11 mouse cellular contexts compared by ENCODE assay signal in genomic region chr3:60411746-60412145, GRCm38 (mm10).
"Had no signal": no experiment of that assay in that cellular context is flagged by ENCODE, and none has a peak within 500 bp of the region (broad histone marks: within the 10 kb centered on the region; RNA-seq: fewer than 3 reads in every experiment).

No protein-coding gene starts in this region.

- ATAC-seq: intestine, embryonic 16.5 days; liver, embryonic 12.5 days; midbrain, embryonic 15.5 days had no signal

- DNase-seq: kidney, adult 2 months; kidney, postnatal 25 days; layer of hippocampus, adult 9-11 months; liver; retina, postnatal 1 day; right cerebral cortex, postnatal 25 days; spleen, adult 18-20 months; thymus, postnatal 25 days had no signal
